Mouse (Mus musculus): ENCODE measurements around the gene Esam.

The Esam gene

GRCm38 (mm10) chr9:37530888-37531705 is 3.2 kb downstream of the Esam start:
- peak; percentile 48 for DNase-seq

GRCm38 (mm10) chr9:37536851-37537250 is 9.0 kb downstream of the Esam start:
- no peak for DNase-seq

GRCm38 (mm10) chr9:37537658-37538250 is 9.9 kb downstream of the Esam start:
- DNase-seq = no peak

- DNase-seq = no peak
These were observed 11.5 kb downstream of the Esam start, which contains the start of gene Vsig2 for GRCm38 (mm10) chr9:37539170-37540025. Gene Vsig2, plus strand, starts transcription at chr9:37539255.

GRCm38 (mm10) chr9:37540226-37540625 is 12.3 kb downstream of the Esam start:
- DNase-seq = no peak

- DNase-seq = no peak
These were observed 13.1 kb downstream of the Esam start for GRCm38 (mm10) chr9:37540701-37541575.

GRCm38 (mm10) chr9:37541851-37542642 is 14.2 kb downstream of the Esam start:
- no peak for DNase-seq

- DNase-seq = no peak
These were observed 16.1 kb downstream of the Esam start for GRCm38 (mm10) chr9:37543869-37544440.

GRCm38 (mm10) chr9:37544447-37545165 is 16.7 kb downstream of the Esam start:
- DNase-seq = peak; percentile 58

- no peak for DNase-seq
These were observed 17.3 kb downstream of the Esam start for GRCm38 (mm10) chr9:37545166-37545610.

GRCm38 (mm10) chr9:37545847-37546452 is 18.1 kb downstream of the Esam start:
- no peak for DNase-seq

GRCm38 (mm10) chr9:37546889-37547288 is 19.0 kb downstream of the Esam start:
- DNase-seq = no peak

- no peak for DNase-seq
These were observed 22.6 kb downstream of the Esam start for GRCm38 (mm10) chr9:37550435-37550834.

- DNase-seq = no peak
These were observed 24.1 kb downstream of the Esam start for GRCm38 (mm10) chr9:37551751-37552531.

GRCm38 (mm10) chr9:37552536-37553293 is 24.8 kb downstream of the Esam start, which contains the start of gene Nrgn:
Gene Nrgn, minus strand, starts transcription at chr9:37552904.
- DNase-seq = peak; percentile 85

GRCm38 (mm10) chr9:37554279-37554678 is 26.4 kb downstream of the Esam start:
- DNase-seq = peak; percentile 44

GRCm38 (mm10) chr9:37554838-37555748 is 27.2 kb downstream of the Esam start, which contains the start of gene Siae:
Gene Siae, plus strand, starts transcription at chr9:37555698.
- no peak for DNase-seq

Measured in liver (tissue).